Mouse (Mus musculus): ENCODE results near the gene Tbc1d15.
"Not testable (repeated sequence)": the region's sequence is repeated elsewhere in the genome, so short reads cannot be mapped to it uniquely, and the experiment has no call there.

The Tbc1d15 gene

GRCm38 (mm10) chr10:115245488-115245887, 5.8 kb downstream of the Tbc1d15 start:
- DNase-seq (ENCODE audit: low read depth, low spot score) = no peak

GRCm38 (mm10) chr10:115241082-115241595, 10.1 kb downstream of the Tbc1d15 start:
- no peak for DNase-seq (ENCODE audit: low read depth, low spot score)

- DNase-seq (ENCODE audit: low read depth, low spot score) = no peak
Observed at GRCm38 (mm10) chr10:115237931-115238330, 13.3 kb downstream of the Tbc1d15 start.

GRCm38 (mm10) chr10:115236733-115237132, 14.5 kb downstream of the Tbc1d15 start:
- no peak for DNase-seq (ENCODE audit: low read depth, low spot score)

GRCm38 (mm10) chr10:115235501-115235900, 15.8 kb downstream of the Tbc1d15 start:
- no peak for DNase-seq (ENCODE audit: low read depth, low spot score)

GRCm38 (mm10) chr10:115233798-115234197, 17.5 kb downstream of the Tbc1d15 start:
- no peak for DNase-seq (ENCODE audit: low read depth, low spot score)

- no peak for DNase-seq (ENCODE audit: low read depth, low spot score)
Observed at GRCm38 (mm10) chr10:115232513-115232912, 18.8 kb downstream of the Tbc1d15 start.

GRCm38 (mm10) chr10:115229023-115229422, 22.2 kb downstream of the Tbc1d15 start:
- no peak for DNase-seq (ENCODE audit: low read depth, low spot score)

GRCm38 (mm10) chr10:115226586-115226985, 24.7 kb downstream of the Tbc1d15 start:
- DNase-seq (ENCODE audit: low read depth, low spot score) = no peak

GRCm38 (mm10) chr10:115223845-115224244, 27.4 kb downstream of the Tbc1d15 start:
- DNase-seq (ENCODE audit: low read depth, low spot score) = no peak

GRCm38 (mm10) chr10:115212916-115213580, 38.2 kb downstream of the Tbc1d15 start:
- no peak for DNase-seq (ENCODE audit: low read depth, low spot score)

GRCm38 (mm10) chr10:115205825-115206224, 45.4 kb downstream of the Tbc1d15 start:
- no peak for DNase-seq (ENCODE audit: low read depth, low spot score)

- no peak for DNase-seq (ENCODE audit: low read depth, low spot score)
Observed at GRCm38 (mm10) chr10:115205284-115205683, 46.0 kb downstream of the Tbc1d15 start.

GRCm38 (mm10) chr10:115191214-115191613, 60.1 kb downstream of the Tbc1d15 start:
- DNase-seq (ENCODE audit: low read depth, low spot score) = no peak

GRCm38 (mm10) chr10:115187390-115187789, 63.9 kb downstream of the Tbc1d15 start:
- no peak for DNase-seq (ENCODE audit: low read depth, low spot score)

GRCm38 (mm10) chr10:115184697-115185096, 66.6 kb downstream of the Tbc1d15 start, which contains the start of gene Tph2:
TSS of gene Tph2 (minus strand) at chr10:115185022.
- DNase-seq (ENCODE audit: low read depth, low spot score) = no peak

- no peak for DNase-seq (ENCODE audit: low read depth, low spot score)
Observed at GRCm38 (mm10) chr10:115181034-115181433, 70.2 kb downstream of the Tbc1d15 start.

- DNase-seq (ENCODE audit: low read depth, low spot score) = not testable (repeated sequence)
Observed at GRCm38 (mm10) chr10:115178019-115178418, 73.2 kb downstream of the Tbc1d15 start.

- no peak for DNase-seq (ENCODE audit: low read depth, low spot score)
Observed at GRCm38 (mm10) chr10:115175591-115175991, 75.7 kb downstream of the Tbc1d15 start.

GRCm38 (mm10) chr10:115173336-115173735, 77.9 kb downstream of the Tbc1d15 start:
- no peak for DNase-seq (ENCODE audit: low read depth, low spot score)

- DNase-seq (ENCODE audit: low read depth, low spot score) = peak; percentile 18
Observed at GRCm38 (mm10) chr10:115171351-115171818, 79.9 kb downstream of the Tbc1d15 start.

GRCm38 (mm10) chr10:115170496-115171350, 80.5 kb downstream of the Tbc1d15 start:
- no peak for DNase-seq (ENCODE audit: low read depth, low spot score)
